Mouse (Mus musculus) neural tube, embryonic 12.5 days (tissue): Measurements from ENCODE around the gene Gm9922. TPM values are rescaled to one million over a fixed set of nuclear protein-coding genes. Genes with fewer than 3 reads are reported as not detected.

Source experiments
- ATAC-seq: fragments of 200-750 bp; cut with Nextera tagmentation; 2 replicates; pipeline ENCODE4 v1.8.0; 2017; ENCODE audit warnings: low read depth, mild to moderate bottlenecking, moderate TSS enrichment, moderate library complexity; ENCODE audit not compliant: low FRiP score
- H3K27ac ChIP-seq: fragments of 300-500 bp; sonication (generic); 2 replicates; pipeline ENCODE4 v1.5.1; 2016
- H3K27me3 ChIP-seq: fragments of 300-500 bp; sonication (generic); replicated peaks from 2 replicates; pipeline ENCODE4 v1.6.1; 2016; ENCODE audit warnings: mild to moderate bottlenecking
- H3K36me3 ChIP-seq: fragments of 300-500 bp; sonication (generic); 2 replicates; pipeline ENCODE4 v1.6.1; 2016; ENCODE audit warnings: mild to moderate bottlenecking
- H3K4me1 ChIP-seq: fragments of 300-500 bp; sonication (generic); 2 replicates; pipeline ENCODE4 v1.6.1; 2016
- H3K4me2 ChIP-seq: fragments of 300-500 bp; sonication (generic); replicated peaks from 2 replicates; pipeline ENCODE4 v1.6.1; 2016; ENCODE audit warnings: mild to moderate bottlenecking
- H3K4me3 ChIP-seq: fragments of 300-500 bp; sonication (generic); 2 replicates; pipeline ENCODE4 v1.5.1; 2016
- H3K9ac ChIP-seq: fragments of 300-500 bp; sonication (generic); 2 replicates; pipeline ENCODE4 v1.6.1; 2016; ENCODE audit warnings: mild to moderate bottlenecking
- H3K9me3 ChIP-seq: fragments of 300-500 bp; sonication (generic); 2 replicates; pipeline ENCODE4 v1.6.1; 2016; ENCODE audit warnings: mild to moderate bottlenecking
- WGBS: fragments of 180-500 bp; shearing (Covaris S2); methylation state at CpG from one replicate; pipeline ENCODE4 v1.1.7; 2016; 5-methylcytosine and 5-hydroxymethylcytosine counted together
- polyA plus RNA-seq: library from polyadenylated mRNA; unstranded; fragments of >200 nt; fragmentation: Nextera tagmentation; extraction: Ambion mirVana; gene quantifications from 2 replicates; pipeline ENCODE4 v1.2.1, GENCODE M21; 2016

Gm9922 gene
- polyA plus RNA-seq, 1 experiment from 2014 or later, result 0.52 TPM

- Histone ChIP-seq H3K4me2 (no peak overlapping the region), H3K36me3 (no peaks in the 10 kb centered on the region), H3K9me3 (no peaks in the 10 kb centered on the region), H3K27me3 (no peaks in the 10 kb centered on the region), H3K27ac (no peak overlapping the region), H3K4me3 (no peak overlapping the region), H3K4me1 (no peaks in the 10 kb centered on the region), H3K9ac (no peak overlapping the region)
- WGBS, result 92% methylated on average over 11 of the region's 11 CpGs
- no peak for ATAC-seq
Measured at GRCm38 (mm10) chr14:101747811-101748210, 18.2 kb upstream of the Gm9922 start.

- Histone ChIP-seq H3K4me3 (no peak overlapping the region), H3K27me3 (no peaks in the 10 kb centered on the region), H3K4me2 (no peak overlapping the region), H3K36me3 (no peaks in the 10 kb centered on the region), H3K27ac (no peak overlapping the region), H3K9ac (no peak overlapping the region), H3K9me3 (no peaks in the 10 kb centered on the region), H3K4me1 (no peaks in the 10 kb centered on the region)
- WGBS, result 85% methylated on average over 3 of the region's 3 CpGs
- no peak for ATAC-seq
Measured at GRCm38 (mm10) chr14:101746635-101747034, 17.0 kb upstream of the Gm9922 start.

- H3K4me1 ChIP-seq, result no peaks in the 10 kb centered on the region
- H3K4me3 ChIP-seq, result no peak overlapping the region
- H3K4me2 ChIP-seq, result no peak overlapping the region
- WGBS, result 84% methylated on average over 4 of the region's 4 CpGs
- no peak overlapping the region for H3K27ac ChIP-seq
- no peak overlapping the region for H3K9ac ChIP-seq
- no peaks in the 10 kb centered on the region for H3K27me3 ChIP-seq
- no peaks in the 10 kb centered on the region for H3K36me3 ChIP-seq
- H3K9me3 ChIP-seq, result no peaks in the 10 kb centered on the region
- no peak for ATAC-seq
Measured at GRCm38 (mm10) chr14:101737501-101737900, 7.9 kb upstream of the Gm9922 start.

- Histone ChIP-seq H3K4me3 (no peak overlapping the region), H3K4me1 (peaks cover 11% of the 10 kb centered on the region), H3K36me3 (no peaks in the 10 kb centered on the region), H3K4me2 (no peak overlapping the region), H3K9ac (no peak overlapping the region), H3K9me3 (no peaks in the 10 kb centered on the region), H3K27ac (no peak overlapping the region), H3K27me3 (peaks cover 19% of the 10 kb centered on the region)
- ATAC-seq, result no peak
- WGBS, result 32% methylated on average over 10 of the region's 10 CpGs
Measured at GRCm38 (mm10) chr14:101733542-101734303, 4.1 kb upstream of the Gm9922 start.

GRCm38 (mm10) chr14:101729972-101730692 lies 518 bp upstream of the Gm9922 start:
- H3K9ac ChIP-seq, result peak overlapping the region; percentile 50; the same call in 1 of the 2 replicates
- H3K27ac ChIP-seq, result no peak overlapping the region
- no peaks in the 10 kb centered on the region for H3K9me3 ChIP-seq
- peaks cover 29% of the 10 kb centered on the region for H3K27me3 ChIP-seq
- under 1% methylated on average over 28 of the region's 28 CpGs for WGBS
- ATAC-seq, result peak; percentile 80
- no peaks in the 10 kb centered on the region for H3K36me3 ChIP-seq
- peaks cover 11% of the 10 kb centered on the region for H3K4me1 ChIP-seq
- peak overlapping the region; percentile 53 for H3K4me3 ChIP-seq
- peak overlapping the region; percentile 100 for H3K4me2 ChIP-seq

GRCm38 (mm10) chr14:101714414-101714813 lies 15.2 kb downstream of the Gm9922 start:
- Histone ChIP-seq H3K36me3 (no peaks in the 10 kb centered on the region), H3K27me3 (no peaks in the 10 kb centered on the region), H3K27ac (no peak overlapping the region), H3K4me1 (no peaks in the 10 kb centered on the region), H3K9me3 (no peaks in the 10 kb centered on the region), H3K4me3 (no peak overlapping the region), H3K4me2 (no peak overlapping the region), H3K9ac (no peak overlapping the region)
- 71% methylated on average over 2 of the region's 2 CpGs for WGBS
- ATAC-seq, result no peak

GRCm38 (mm10) chr14:101707088-101707487 lies 22.5 kb downstream of the Gm9922 start:
- no peaks in the 10 kb centered on the region for H3K36me3 ChIP-seq
- H3K4me3 ChIP-seq, result no peak overlapping the region
- no peaks in the 10 kb centered on the region for H3K4me1 ChIP-seq
- no peaks in the 10 kb centered on the region for H3K27me3 ChIP-seq
- H3K4me2 ChIP-seq, result no peak overlapping the region
- H3K9ac ChIP-seq, result no peak overlapping the region
- H3K27ac ChIP-seq, result no peak overlapping the region
- WGBS, result 93% methylated on average over 5 of the region's 5 CpGs
- ATAC-seq, result no peak
- H3K9me3 ChIP-seq, result no peaks in the 10 kb centered on the region

- no peak overlapping the region for H3K4me3 ChIP-seq
- no peak overlapping the region for H3K9ac ChIP-seq
- H3K4me1 ChIP-seq, result no peaks in the 10 kb centered on the region
- H3K36me3 ChIP-seq, result no peaks in the 10 kb centered on the region
- 86% methylated on average over 4 of the region's 4 CpGs for WGBS
- no peak for ATAC-seq
- H3K27ac ChIP-seq, result no peak overlapping the region
- H3K9me3 ChIP-seq, result no peaks in the 10 kb centered on the region
- no peaks in the 10 kb centered on the region for H3K27me3 ChIP-seq
- no peak overlapping the region for H3K4me2 ChIP-seq
Measured at GRCm38 (mm10) chr14:101704479-101704878, 25.1 kb downstream of the Gm9922 start.

- Histone ChIP-seq H3K27ac (no peak overlapping the region), H3K9me3 (no peaks in the 10 kb centered on the region)
Measured at GRCm38 (mm10) chr14:101688406-101688805, 41.2 kb downstream of the Gm9922 start.

GRCm38 (mm10) chr14:101687696-101688095 lies 41.9 kb downstream of the Gm9922 start:
- no peaks in the 10 kb centered on the region for H3K9me3 ChIP-seq
- H3K4me3 ChIP-seq, result no peak overlapping the region
- H3K4me2 ChIP-seq, result no peak overlapping the region
- H3K9ac ChIP-seq, result no peak overlapping the region
- ATAC-seq, result no peak
- no peaks in the 10 kb centered on the region for H3K4me1 ChIP-seq
- peaks cover 1% of the 10 kb centered on the region; the same call in 1 of the 2 replicates for H3K36me3 ChIP-seq
- no peaks in the 10 kb centered on the region for H3K27me3 ChIP-seq
- no peak overlapping the region for H3K27ac ChIP-seq
- WGBS, result 87% methylated on average over 6 of the region's 6 CpGs

More at GRCm38 (mm10) chr14:101688406-101688805, 41.2 kb downstream of the Gm9922 start:
- Histone ChIP-seq H3K27me3 (no peaks in the 10 kb centered on the region), H3K9ac (no peak overlapping the region), H3K4me2 (no peak overlapping the region), H3K4me1 (no peaks in the 10 kb centered on the region), H3K4me3 (no peak overlapping the region), H3K36me3 (peaks cover 4% of the 10 kb centered on the region; the same call in 1 of the 2 replicates)
- no peak for ATAC-seq
- WGBS, result 89% methylated on average over 2 of the region's 2 CpGs
